Comparison of ENCODE assay signal across 11 mouse cellular contexts in the genomic region with DNA sequence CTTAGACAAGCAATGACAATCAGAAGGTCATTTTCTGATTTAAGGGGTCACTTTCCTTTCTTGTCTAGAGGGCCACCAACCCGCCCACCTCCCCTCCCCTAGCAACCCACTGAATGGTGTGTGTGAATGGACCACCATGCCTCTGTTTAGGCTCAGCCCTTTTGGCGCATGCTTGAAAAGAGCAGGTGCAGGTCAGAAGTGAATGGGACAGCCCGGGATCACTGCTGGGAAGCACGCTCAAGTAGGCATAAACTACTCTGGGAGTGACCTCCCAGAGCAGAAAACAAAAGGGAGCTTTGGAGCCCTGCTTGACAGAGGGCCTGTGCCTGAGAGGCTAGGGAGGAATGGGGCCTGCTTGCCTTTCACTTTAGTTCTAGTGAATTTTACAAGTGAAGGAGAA. TPM values are rescaled to one million over a fixed set of nuclear protein-coding genes. Genes with fewer than 3 reads are reported as not detected.
A peak's percentile ranks its signal among the peaks of the same experiment; 100 is the strongest.
DNase-seq lines count a peak whose midpoint lies in the region; ATAC-seq lines count a peak whose summit lies in the region.
"Had no signal": no experiment of that assay in that cellular context is flagged by ENCODE, and none has a peak within 500 bp of the region (broad histone marks: within the 10 kb centered on the region; RNA-seq: fewer than 3 reads in every experiment).

No protein-coding gene starts in this region.

- no peak overlapping the region for H3K4me2 ChIP-seq in embryonic facial prominence, embryonic 11.5 days (ENCODE audit: low read depth, low read length)
- H3K4me2 ChIP-seq in hindbrain, embryonic 14.5 days (replicated peaks) = no peak overlapping the region
- H3K4me2 ChIP-seq in neural tube, embryonic 11.5 days (ENCODE audit: low read depth) = no peak overlapping the region
- H3K4me2 ChIP-seq: liver, embryonic 15.5 days had no signal

- H3K4me1 ChIP-seq in embryonic facial prominence, embryonic 11.5 days (ENCODE audit: control insufficient read depth, insufficient read depth, low read length) = no peaks in the 10 kb centered on the region; the same call in 1 of the 2 replicates
- H3K4me1 ChIP-seq in hindbrain, embryonic 14.5 days (replicated peaks; ENCODE audit: control insufficient read depth, insufficient read depth, low read length) = peaks cover 5% of the 10 kb centered on the region; the same call in 1 of the 2 replicates
- H3K4me1 ChIP-seq in neural tube, embryonic 11.5 days (ENCODE audit: control insufficient read depth, insufficient read depth, low read length) = no peaks in the 10 kb centered on the region
- H3K4me1 ChIP-seq: liver, embryonic 15.5 days had no signal

- WGBS in embryonic facial prominence, embryonic 11.5 days = 24% methylated on average over 4 of the region's 4 CpGs
- 9% methylated on average over 4 of the region's 4 CpGs for WGBS in hindbrain, embryonic 14.5 days
- WGBS in neural tube, embryonic 11.5 days = 16% methylated on average over 4 of the region's 4 CpGs

- DNase-seq in R1 (ENCODE audit: low read depth, low spot score) = peak; percentile 24
- DNase-seq in embryonic facial prominence, embryonic 11.5 days (ENCODE audit: low spot score) = peak; percentile 61
- no peak for DNase-seq in hindbrain, embryonic 14.5 days (ENCODE audit: low spot score)
- DNase-seq in neural tube, embryonic 11.5 days (ENCODE audit: low spot score) = peak; percentile 80
- DNase-seq in adrenal gland, postnatal 14 days = no peak
- no peak for DNase-seq in kidney, postnatal 25 days
- no peak for DNase-seq in kidney, adult 9 months
- DNase-seq: cerebellum, adult 9-10 months; heart, adult 2 months had no signal

- ATAC-seq in embryonic facial prominence, embryonic 11.5 days (replicated peaks; ENCODE audit: insufficient number of reproducible peaks, low FRiP score, low TSS enrichment, low read depth) = peak; percentile 97
- ATAC-seq in hindbrain, embryonic 14.5 days (ENCODE audit: low FRiP score) = peak; percentile 85; the same call in 1 of the 2 replicates
- peak; percentile 98 for ATAC-seq in neural tube, embryonic 11.5 days (ENCODE audit: insufficient read depth, low FRiP score, low TSS enrichment)

- no peaks in the 10 kb centered on the region for H3K9me3 ChIP-seq in embryonic facial prominence, embryonic 11.5 days (replicated peaks; ENCODE audit: control insufficient read depth, low read length)
- no peaks in the 10 kb centered on the region for H3K9me3 ChIP-seq in hindbrain, embryonic 14.5 days (ENCODE audit: control insufficient read depth, low read length)
- no peaks in the 10 kb centered on the region for H3K9me3 ChIP-seq in neural tube, embryonic 11.5 days (ENCODE audit: control insufficient read depth, low read length)
- H3K9me3 ChIP-seq: liver, embryonic 15.5 days had no signal

- H3K36me3 ChIP-seq in embryonic facial prominence, embryonic 11.5 days (replicated peaks; ENCODE audit: control insufficient read depth, insufficient read depth, low read depth, low read length) = no peaks in the 10 kb centered on the region
- no peaks in the 10 kb centered on the region for H3K36me3 ChIP-seq in hindbrain, embryonic 14.5 days (replicated peaks; ENCODE audit: control insufficient read depth, insufficient read depth)
- no peaks in the 10 kb centered on the region for H3K36me3 ChIP-seq in neural tube, embryonic 11.5 days (ENCODE audit: control insufficient read depth, insufficient read depth, low read length)
- H3K36me3 ChIP-seq: liver, embryonic 15.5 days had no signal

- no peak overlapping the region for H3K27ac ChIP-seq in embryonic facial prominence, embryonic 11.5 days (replicated peaks; ENCODE audit: low read depth, low read length)
- H3K27ac ChIP-seq in hindbrain, embryonic 14.5 days = no peak overlapping the region
- no peak overlapping the region for H3K27ac ChIP-seq in neural tube, embryonic 11.5 days (ENCODE audit: low read depth, low read length)
- H3K27ac ChIP-seq: heart, adult 2 months; left cerebral cortex, adult 2 months; liver, embryonic 15.5 days had no signal

- H3K9ac ChIP-seq in embryonic facial prominence, embryonic 11.5 days (replicated peaks; ENCODE audit: low read length) = no peak overlapping the region
- H3K9ac ChIP-seq in hindbrain, embryonic 14.5 days = no peak overlapping the region
- no peak overlapping the region for H3K9ac ChIP-seq in neural tube, embryonic 11.5 days (ENCODE audit: low read length)
- H3K9ac ChIP-seq: liver, embryonic 15.5 days had no signal

- no peak overlapping the region for H3K4me3 ChIP-seq in embryonic facial prominence, embryonic 11.5 days (ENCODE audit: low read depth, low read length)
- H3K4me3 ChIP-seq in hindbrain, embryonic 14.5 days (replicated peaks; ENCODE audit: low read length) = no peak overlapping the region
- no peak overlapping the region for H3K4me3 ChIP-seq in neural tube, embryonic 11.5 days (ENCODE audit: low read depth, low read length)
- H3K4me3 ChIP-seq: heart, adult 2 months; left cerebral cortex, adult 2 months; liver, embryonic 15.5 days had no signal

- H3K27me3 ChIP-seq in embryonic facial prominence, embryonic 11.5 days (ENCODE audit: control insufficient read depth, insufficient read depth, low read length) = no peaks in the 10 kb centered on the region
- H3K27me3 ChIP-seq in hindbrain, embryonic 14.5 days (ENCODE audit: control insufficient read depth, insufficient read depth, low read length) = peaks cover 71% of the 10 kb centered on the region
- peaks cover 56% of the 10 kb centered on the region for H3K27me3 ChIP-seq in neural tube, embryonic 11.5 days (ENCODE audit: control insufficient read depth, insufficient read depth, low read length)
- H3K27me3 ChIP-seq: liver, embryonic 15.5 days had no signal

RNA-seq across cellular contexts. Expression of a gene that starts 51.4 kb away (rescaled TPM):
- polyA plus RNA-seq in embryonic facial prominence, embryonic 11.5 days (2014; fragmentation: Nextera tagmentation; extraction: Ambion mirVana) = 10.9 and 11.3 TPM in 2 replicates
- 40.3 and 43.7 TPM in 2 replicates for polyA plus RNA-seq in hindbrain, embryonic 14.5 days (2014; fragmentation: Nextera tagmentation; extraction: Ambion mirVana)
- polyA plus RNA-seq in neural tube, embryonic 11.5 days (2014; fragmentation: Nextera tagmentation; extraction: Ambion mirVana) = 20.2 and 21.0 TPM in 2 replicates
- total RNA-seq in adrenal gland, postnatal 14 days (2021) = 72.8 and 73.3 TPM in 2 replicates

Comparison
In these comparisons a context has a peak if more than half of its experiments do, and no peak if none do; other contexts are left out.
1. DNase-seq: peak in R1 (single experiment), embryonic facial prominence, embryonic 11.5 days (single experiment) and neural tube, embryonic 11.5 days (single experiment); none in hindbrain, embryonic 14.5 days (single experiment), adrenal gland, postnatal 14 days (single experiment), kidney, postnatal 25 days (0 of 2) and kidney, adult 9 months (single experiment).
2. Peak in every context shown above with its lines, with median percentiles within 50 percentile points of each other: ATAC-seq.